Mouse (Mus musculus): ENCODE results near the gene Pygo2. TPM values are rescaled to one million over a fixed set of nuclear protein-coding genes. Genes with fewer than 3 reads are reported as not detected.

Gene Pygo2
- 9.8 and 11.5 TPM in 2 replicates for total RNA-seq (2015; ENCODE audit: low replicate concordance)
- 5.6 and 12.4 TPM in 2 replicates for total RNA-seq (2017; ENCODE audit: low replicate concordance)

DNA sequence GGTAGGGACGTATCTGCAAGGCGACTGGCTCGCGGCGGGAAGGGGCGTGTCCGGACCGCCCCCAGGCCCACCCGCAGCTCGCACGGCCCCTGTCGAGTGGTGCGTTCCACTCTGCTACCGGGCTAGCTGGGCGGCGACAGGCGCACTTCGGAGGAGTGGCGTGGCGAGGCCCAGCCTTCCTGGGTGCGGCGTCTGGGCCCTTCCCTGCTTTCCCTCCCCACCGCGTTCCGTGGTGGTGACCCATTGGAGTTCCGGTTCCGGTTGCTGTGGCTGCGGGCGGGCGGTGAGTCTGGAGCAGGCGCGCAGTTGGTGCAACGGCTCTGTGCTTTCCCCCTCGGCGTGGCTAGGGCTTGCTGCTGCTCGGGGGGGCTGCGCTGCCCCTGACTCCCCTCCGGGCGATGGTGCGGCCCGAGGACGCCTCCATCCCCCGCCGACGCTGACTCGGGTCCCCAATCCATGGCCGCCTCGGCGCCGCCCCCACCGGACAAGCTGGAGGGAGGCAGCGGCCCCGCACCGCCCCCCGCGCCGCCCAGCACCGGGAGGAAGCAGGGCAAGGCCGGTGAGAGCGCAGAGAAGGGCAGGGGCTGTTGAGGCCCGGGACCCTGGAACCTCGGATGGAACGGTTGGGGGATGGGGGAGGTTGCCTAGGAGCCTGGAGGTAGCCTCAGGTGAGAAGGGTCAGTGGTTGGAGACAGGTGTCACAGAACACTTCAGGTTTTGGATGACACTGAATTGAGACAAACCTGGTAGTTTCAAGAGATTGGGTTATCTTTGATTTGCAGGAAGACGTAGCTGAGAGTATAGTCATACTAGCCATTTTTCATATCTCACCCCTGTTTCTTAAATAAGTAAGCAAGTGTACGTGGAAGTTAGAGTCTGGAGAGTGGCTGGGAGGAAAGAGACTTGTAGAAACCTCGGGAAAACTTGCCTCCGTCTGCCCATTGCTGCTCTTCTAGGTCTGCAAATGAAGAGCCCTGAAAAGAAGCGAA, at the start of gene Pygo2:
TSS of gene Pygo2 (plus strand) at position 44 of the 989 bp plus-strand sequence.
- peak; percentile 95 for ATAC-seq (replicated peaks; ENCODE audit: low FRiP score, poor library complexity, severe bottlenecking)

DNA sequence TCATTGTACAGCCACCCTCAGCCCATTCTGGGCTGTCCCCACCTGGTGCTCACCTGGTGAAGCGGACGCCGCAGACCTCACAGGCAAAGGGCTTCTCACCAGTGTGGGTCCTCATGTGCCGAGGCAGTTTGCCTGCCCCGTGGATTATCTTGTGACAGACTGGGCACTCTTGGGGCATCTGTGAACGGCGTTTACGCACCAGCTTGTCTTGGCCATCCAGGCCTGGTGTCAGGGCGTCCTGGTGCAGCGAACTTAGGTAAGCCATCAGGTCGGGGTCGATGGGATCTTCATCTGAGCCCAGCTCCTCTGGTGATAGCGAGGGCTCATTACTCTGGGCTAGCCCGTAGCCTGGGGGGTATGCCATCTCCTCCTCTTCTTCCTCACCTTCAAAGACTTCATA, 49.7 kb upstream of the Pygo2 start:
- no peak for ATAC-seq (replicated peaks; ENCODE audit: low FRiP score, poor library complexity, severe bottlenecking)

DNA sequence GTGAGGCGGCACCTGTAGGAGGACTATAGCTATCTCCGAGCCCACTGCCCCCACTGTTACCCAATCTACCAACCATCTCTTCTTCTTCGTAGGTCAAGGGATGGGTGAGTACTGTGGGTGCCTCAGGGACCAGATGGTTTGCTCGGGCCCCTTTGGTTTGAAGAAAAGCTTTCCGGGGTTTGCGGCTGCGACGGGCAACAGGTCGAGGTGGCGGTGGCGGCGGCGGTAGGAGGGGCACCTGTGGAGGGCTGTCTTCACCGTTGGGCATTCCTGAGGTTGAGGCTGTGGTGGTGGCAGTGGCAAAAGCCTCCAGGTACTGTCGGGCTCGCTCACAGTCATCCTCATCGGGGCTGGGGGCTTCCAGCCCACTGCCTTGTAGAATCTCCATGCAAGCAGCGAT, 49.3 kb upstream of the Pygo2 start:
- no peak for ATAC-seq (replicated peaks; ENCODE audit: low FRiP score, poor library complexity, severe bottlenecking)

GRCm38 (mm10) chr3:89381233-89381632, 48.8 kb upstream of the Pygo2 start:
- no peak for ATAC-seq (replicated peaks; ENCODE audit: low FRiP score, poor library complexity, severe bottlenecking)

- no peak for ATAC-seq (replicated peaks; ENCODE audit: low FRiP score, poor library complexity, severe bottlenecking)
Observed at GRCm38 (mm10) chr3:89382033-89382882, 47.8 kb upstream of the Pygo2 start.

DNA sequence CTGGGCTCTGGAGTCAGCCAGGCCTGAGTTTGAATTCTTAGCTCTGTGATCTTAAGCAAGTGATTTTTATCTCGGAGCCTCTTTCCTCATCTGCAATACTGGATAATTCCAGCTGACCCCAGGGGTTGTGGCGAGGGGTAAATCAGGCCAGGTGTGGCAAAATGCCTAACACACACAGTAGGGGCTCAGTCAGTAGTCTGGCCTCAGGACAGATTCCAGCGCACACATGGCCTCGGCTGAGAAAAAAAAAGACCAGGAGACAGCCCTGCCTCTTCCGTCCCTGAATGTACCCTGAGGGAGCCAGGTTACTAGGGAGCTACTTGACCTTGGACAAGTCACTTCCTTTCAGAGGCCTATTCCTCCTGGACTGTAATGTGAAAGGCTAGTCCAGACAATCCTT, 47.1 kb upstream of the Pygo2 start:
- no peak for ATAC-seq (replicated peaks; ENCODE audit: low FRiP score, poor library complexity, severe bottlenecking)

- ATAC-seq (replicated peaks; ENCODE audit: low FRiP score, poor library complexity, severe bottlenecking), result no peak
Observed at GRCm38 (mm10) chr3:89383651-89384255, 46.3 kb upstream of the Pygo2 start.

DNA sequence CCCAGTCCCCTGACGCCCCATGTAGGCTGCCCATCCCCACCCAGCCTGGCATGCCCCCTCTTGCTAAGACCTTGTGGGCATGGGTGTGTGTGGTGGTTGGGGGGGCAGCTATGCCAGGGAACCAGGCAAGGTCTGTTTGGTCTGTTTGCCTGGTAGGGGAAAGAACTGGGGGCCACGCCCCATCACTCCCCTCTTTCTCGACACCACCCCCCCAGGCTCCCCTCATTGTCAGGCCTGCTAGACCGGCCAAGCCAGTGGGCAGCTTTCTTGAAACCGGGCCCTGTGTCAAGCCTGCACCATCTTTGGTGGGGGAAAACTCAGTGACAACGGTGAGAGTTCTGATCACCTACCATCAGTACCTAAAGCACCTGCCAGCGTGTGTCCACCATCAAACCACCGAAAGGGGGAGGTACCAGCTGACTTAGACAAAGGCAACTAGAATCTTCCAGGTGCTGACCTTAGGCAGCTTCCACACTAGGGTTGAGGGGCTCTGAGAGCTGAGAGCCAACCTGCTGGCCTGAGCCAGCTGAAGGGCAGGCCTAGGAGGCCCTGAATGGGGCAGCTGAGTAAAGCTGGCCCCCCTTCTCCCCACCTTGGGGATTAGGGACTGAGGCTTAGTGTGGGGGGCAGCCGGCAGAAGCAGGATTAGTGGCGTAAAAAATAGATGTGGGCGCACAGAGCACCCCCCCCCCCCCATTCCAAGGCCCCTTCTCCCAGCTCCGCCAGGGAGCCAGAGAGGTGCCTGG, 45.5 kb upstream of the Pygo2 start:
- ATAC-seq (replicated peaks; ENCODE audit: low FRiP score, poor library complexity, severe bottlenecking), result no peak

DNA sequence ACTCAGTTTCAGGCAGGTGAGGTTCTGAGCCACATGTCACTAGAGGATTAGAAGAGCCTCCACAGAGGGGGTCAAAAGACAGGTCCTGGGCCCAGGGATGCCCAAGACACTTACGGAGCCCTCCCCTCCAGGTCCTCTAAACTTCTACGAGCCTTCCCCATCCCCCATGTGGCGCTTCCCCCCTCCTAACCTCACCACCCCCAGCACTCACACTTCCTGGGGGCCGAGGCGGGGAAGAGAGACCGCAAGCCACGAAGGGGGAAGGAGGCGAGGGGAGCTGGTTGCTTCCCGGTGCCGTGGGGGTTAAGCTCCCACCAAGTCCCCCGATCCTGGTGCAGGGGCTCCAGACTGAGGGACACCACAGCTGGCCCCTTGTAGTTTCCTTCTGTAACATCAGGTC, 44.6 kb upstream of the Pygo2 start:
- no peak for ATAC-seq (replicated peaks; ENCODE audit: low FRiP score, poor library complexity, severe bottlenecking)

- ATAC-seq (replicated peaks; ENCODE audit: low FRiP score, poor library complexity, severe bottlenecking), result no peak
Observed at GRCm38 (mm10) chr3:89386438-89387420, 43.3 kb upstream of the Pygo2 start.

DNA sequence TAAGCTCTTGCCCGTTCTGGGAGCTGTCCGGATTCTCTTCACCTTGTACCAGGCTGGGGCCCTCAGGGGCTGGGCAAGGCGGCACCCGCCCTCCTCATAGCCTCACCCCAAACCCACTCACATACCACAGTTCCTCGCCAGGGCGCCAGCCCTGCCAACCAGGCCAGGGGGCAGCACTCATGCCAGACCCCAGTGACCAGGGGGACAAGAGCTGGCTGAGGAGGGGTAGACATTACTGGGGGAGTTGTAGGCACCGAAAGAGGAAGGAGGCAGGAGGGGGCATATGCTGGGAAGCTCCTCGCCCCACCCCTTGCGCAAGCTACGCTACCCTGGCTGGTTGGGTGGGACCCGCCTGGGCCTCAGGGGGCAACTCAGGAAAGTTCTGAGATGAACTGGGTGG, 42.4 kb upstream of the Pygo2 start:
- no peak for ATAC-seq (replicated peaks; ENCODE audit: low FRiP score, poor library complexity, severe bottlenecking)

- ATAC-seq (replicated peaks; ENCODE audit: low FRiP score, poor library complexity, severe bottlenecking), result no peak
Observed at GRCm38 (mm10) chr3:89388134-89388881, 41.7 kb upstream of the Pygo2 start.

DNA sequence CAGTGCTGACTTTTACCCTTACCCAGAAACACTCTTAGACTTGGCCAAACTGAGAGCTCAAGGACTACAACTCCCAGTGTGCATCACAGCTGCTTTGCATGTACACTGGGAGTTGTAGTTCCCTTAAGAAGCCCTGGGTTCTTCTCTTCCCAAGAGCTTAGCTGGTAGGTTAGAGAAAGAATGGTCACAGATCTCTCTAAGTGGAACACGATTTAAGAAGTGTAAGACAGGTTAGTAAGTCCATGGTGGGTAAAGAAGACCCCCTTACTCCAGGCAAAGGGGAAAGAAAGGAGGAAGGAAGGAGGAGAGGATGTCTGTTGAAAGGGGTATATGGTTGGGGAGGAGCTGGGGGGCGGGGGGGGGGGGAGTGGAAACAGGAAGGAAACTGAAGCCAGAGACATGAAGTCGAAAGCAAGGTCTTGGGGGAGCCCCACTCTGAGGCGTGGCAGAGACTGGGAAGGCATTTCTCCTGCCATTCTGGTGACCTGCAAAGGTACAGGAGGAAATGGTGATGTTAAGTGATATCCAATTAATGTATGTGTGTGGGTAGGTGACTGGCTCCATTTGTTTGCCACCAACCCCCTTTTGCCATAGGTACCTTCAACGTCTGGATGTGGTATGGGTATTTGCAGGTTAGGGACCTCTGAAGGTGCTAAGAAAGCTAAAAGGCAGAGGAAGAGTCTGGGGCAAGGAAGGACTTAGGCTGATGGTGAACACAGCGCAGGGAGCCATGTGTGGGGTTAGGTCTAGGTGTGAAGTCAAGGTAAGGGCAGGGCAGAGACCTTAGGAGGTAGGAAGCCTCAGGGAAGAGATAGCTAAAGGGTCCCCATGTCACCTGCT, 40.9 kb upstream of the Pygo2 start:
- ATAC-seq (replicated peaks; ENCODE audit: low FRiP score, poor library complexity, severe bottlenecking), result no peak

DNA sequence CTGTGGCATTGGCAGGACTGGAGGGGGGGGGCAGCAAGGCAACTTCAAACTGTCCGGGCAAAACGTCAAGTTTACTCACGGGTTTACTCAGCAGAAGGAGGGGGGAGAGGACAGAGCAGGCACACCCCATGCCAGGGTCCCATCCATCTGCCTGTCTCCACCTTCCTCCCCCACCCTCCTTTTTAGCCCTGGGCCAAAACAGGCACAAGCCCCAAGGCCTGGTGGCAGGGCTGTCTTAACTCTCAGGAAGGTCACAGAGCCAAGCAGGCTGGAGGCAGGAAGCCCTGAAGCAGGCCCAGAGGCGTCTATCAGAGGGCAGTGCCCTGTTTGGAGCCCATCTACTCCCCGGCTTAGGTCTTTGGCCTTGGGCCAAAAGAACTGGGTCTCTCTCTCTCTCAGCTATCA, 39.9 kb upstream of the Pygo2 start:
- no peak for ATAC-seq (replicated peaks; ENCODE audit: low FRiP score, poor library complexity, severe bottlenecking)

- no peak for ATAC-seq (replicated peaks; ENCODE audit: low FRiP score, poor library complexity, severe bottlenecking)
Observed at GRCm38 (mm10) chr3:89390699-89391662, 39.0 kb upstream of the Pygo2 start.

Measured in erythroblast, adult 5-6 weeks (primary cell).